Mouse (Mus musculus): ENCODE measurements around the gene Pde11a. TPM values are rescaled to one million over a fixed set of nuclear protein-coding genes. Genes with fewer than 3 reads are reported as not detected.

Pde11a gene
- polyA plus RNA-seq, 1 experiment from 2014 or later = 0.24 TPM

- no peaks in the 10 kb centered on the region for H3K27me3 ChIP-seq
- H3K27ac ChIP-seq = no peak overlapping the region
- H3K9me3 ChIP-seq = no peaks in the 10 kb centered on the region
- no peak for ATAC-seq (ENCODE audit: insufficient number of reproducible peaks, insufficient read depth, low FRiP score, low TSS enrichment)
- H3K4me1 ChIP-seq = no peaks in the 10 kb centered on the region
- 63% methylated on average over 12 of the region's 12 CpGs for WGBS
- no peak overlapping the region for H3K9ac ChIP-seq
- H3K36me3 ChIP-seq = no peaks in the 10 kb centered on the region
- no peak overlapping the region for H3K4me3 ChIP-seq
- H3K4me2 ChIP-seq (replicated peaks) = no peak overlapping the region
Observed at GRCm38 (mm10) chr2:76129933-76130627, 208.5 kb downstream of the Pde11a start.

GRCm38 (mm10) chr2:76129058-76129437 lies 209.5 kb downstream of the Pde11a start:
- H3K4me1 ChIP-seq = no peaks in the 10 kb centered on the region
- WGBS = 53% methylated on average over 8 of the region's 8 CpGs
- ATAC-seq (ENCODE audit: insufficient number of reproducible peaks, insufficient read depth, low FRiP score, low TSS enrichment) = no peak

GRCm38 (mm10) chr2:76128105-76129057 lies 210.2 kb downstream of the Pde11a start:
- no peak overlapping the region for H3K27ac ChIP-seq
- H3K9ac ChIP-seq = no peak overlapping the region
- no peaks in the 10 kb centered on the region for H3K36me3 ChIP-seq
- no peak overlapping the region for H3K4me2 ChIP-seq (replicated peaks)
- H3K27me3 ChIP-seq = no peaks in the 10 kb centered on the region
- H3K4me1 ChIP-seq = no peaks in the 10 kb centered on the region
- ATAC-seq (ENCODE audit: insufficient number of reproducible peaks, insufficient read depth, low FRiP score, low TSS enrichment) = no peak
- H3K4me3 ChIP-seq = no peak overlapping the region
- WGBS = 59% methylated on average over 9 of the region's 9 CpGs
- no peaks in the 10 kb centered on the region for H3K9me3 ChIP-seq

More at GRCm38 (mm10) chr2:76129058-76129437, 209.5 kb downstream of the Pde11a start:
- H3K9me3 ChIP-seq = no peaks in the 10 kb centered on the region
- H3K4me3 ChIP-seq = no peak overlapping the region
- no peak overlapping the region for H3K9ac ChIP-seq
- no peaks in the 10 kb centered on the region for H3K27me3 ChIP-seq
- no peak overlapping the region for H3K27ac ChIP-seq
- no peak overlapping the region for H3K4me2 ChIP-seq (replicated peaks)
- H3K36me3 ChIP-seq = no peaks in the 10 kb centered on the region

GRCm38 (mm10) chr2:76126651-76127050 lies 211.9 kb downstream of the Pde11a start:
- WGBS = 86% methylated on average over 6 of the region's 6 CpGs
- H3K9me3 ChIP-seq = no peaks in the 10 kb centered on the region
- no peaks in the 10 kb centered on the region for H3K4me1 ChIP-seq
- ATAC-seq (ENCODE audit: insufficient number of reproducible peaks, insufficient read depth, low FRiP score, low TSS enrichment) = no peak
- H3K9ac ChIP-seq = no peak overlapping the region
- H3K27ac ChIP-seq = no peak overlapping the region
- no peak overlapping the region for H3K4me2 ChIP-seq (replicated peaks)
- H3K4me3 ChIP-seq = no peak overlapping the region
- H3K27me3 ChIP-seq = no peaks in the 10 kb centered on the region
- no peaks in the 10 kb centered on the region for H3K36me3 ChIP-seq

- Histone ChIP-seq H3K4me3 (no peak overlapping the region), H3K27me3 (no peaks in the 10 kb centered on the region), H3K4me1 (no peaks in the 10 kb centered on the region), H3K9me3 (no peaks in the 10 kb centered on the region), H3K36me3 (no peaks in the 10 kb centered on the region), H3K27ac (no peak overlapping the region), H3K4me2 (replicated peaks) (no peak overlapping the region), H3K9ac (no peak overlapping the region)
- 76% methylated on average over 6 of the region's 6 CpGs for WGBS
- no peak for ATAC-seq (ENCODE audit: insufficient number of reproducible peaks, insufficient read depth, low FRiP score, low TSS enrichment)
Observed at GRCm38 (mm10) chr2:76124821-76125220, 213.8 kb downstream of the Pde11a start.

- Histone ChIP-seq H3K27ac (no peak overlapping the region), H3K4me1 (no peaks in the 10 kb centered on the region), H3K4me3 (no peak overlapping the region), H3K36me3 (no peaks in the 10 kb centered on the region), H3K9ac (no peak overlapping the region), H3K27me3 (no peaks in the 10 kb centered on the region), H3K4me2 (replicated peaks) (no peak overlapping the region), H3K9me3 (no peaks in the 10 kb centered on the region)
- WGBS = 86% methylated on average over 6 of the region's 6 CpGs
- ATAC-seq (ENCODE audit: insufficient number of reproducible peaks, insufficient read depth, low FRiP score, low TSS enrichment) = no peak
Observed at GRCm38 (mm10) chr2:76122167-76122566, 216.4 kb downstream of the Pde11a start.

- Histone ChIP-seq H3K9me3 (no peaks in the 10 kb centered on the region), H3K9ac (no peak overlapping the region), H3K4me3 (no peak overlapping the region), H3K27me3 (no peaks in the 10 kb centered on the region), H3K27ac (no peak overlapping the region), H3K4me1 (no peaks in the 10 kb centered on the region), H3K4me2 (replicated peaks) (no peak overlapping the region), H3K36me3 (no peaks in the 10 kb centered on the region)
- ATAC-seq (ENCODE audit: insufficient number of reproducible peaks, insufficient read depth, low FRiP score, low TSS enrichment) = no peak
- whole genome bisulfite sequencing = 63% methylated on average over 2 of the region's 2 CpGs
Observed at GRCm38 (mm10) chr2:76119848-76120247, 218.7 kb downstream of the Pde11a start.

GRCm38 (mm10) chr2:76118491-76118890 lies 220.1 kb downstream of the Pde11a start:
- Histone ChIP-seq H3K36me3 (no peaks in the 10 kb centered on the region), H3K4me2 (replicated peaks) (no peak overlapping the region)
- WGBS = 65% methylated on average over 5 of the region's 5 CpGs

GRCm38 (mm10) chr2:76117219-76117618 lies 221.4 kb downstream of the Pde11a start:
- no peak overlapping the region for H3K4me3 ChIP-seq
- no peaks in the 10 kb centered on the region for H3K27me3 ChIP-seq
- no peaks in the 10 kb centered on the region for H3K36me3 ChIP-seq
- 69% methylated on average over 1 of the region's 1 CpGs for WGBS
- no peak overlapping the region for H3K9ac ChIP-seq
- H3K4me2 ChIP-seq (replicated peaks) = no peak overlapping the region
- ATAC-seq (ENCODE audit: insufficient number of reproducible peaks, insufficient read depth, low FRiP score, low TSS enrichment) = no peak
- H3K9me3 ChIP-seq = no peaks in the 10 kb centered on the region
- H3K4me1 ChIP-seq = peaks cover 2% of the 10 kb centered on the region; the same call in 1 of the 2 replicates
- H3K27ac ChIP-seq = no peak overlapping the region

More at GRCm38 (mm10) chr2:76118491-76118890, 220.1 kb downstream of the Pde11a start:
- Histone ChIP-seq H3K4me3 (no peak overlapping the region), H3K27me3 (no peaks in the 10 kb centered on the region), H3K4me1 (peaks cover 2% of the 10 kb centered on the region; the same call in 1 of the 2 replicates), H3K27ac (no peak overlapping the region), H3K9me3 (no peaks in the 10 kb centered on the region), H3K9ac (no peak overlapping the region)
- no peak for ATAC-seq (ENCODE audit: insufficient number of reproducible peaks, insufficient read depth, low FRiP score, low TSS enrichment)

GRCm38 (mm10) chr2:76115696-76116095 lies 222.9 kb downstream of the Pde11a start:
- Histone ChIP-seq H3K36me3 (no peaks in the 10 kb centered on the region), H3K9ac (no peak overlapping the region), H3K27me3 (no peaks in the 10 kb centered on the region), H3K4me2 (replicated peaks) (no peak overlapping the region), H3K27ac (no peak overlapping the region), H3K4me1 (peaks cover 2% of the 10 kb centered on the region; the same call in 1 of the 2 replicates), H3K9me3 (no peaks in the 10 kb centered on the region), H3K4me3 (no peak overlapping the region)
- WGBS = 18% methylated on average over 1 of the region's 1 CpGs
- no peak for ATAC-seq (ENCODE audit: insufficient number of reproducible peaks, insufficient read depth, low FRiP score, low TSS enrichment)

GRCm38 (mm10) chr2:76114734-76115133 lies 223.8 kb downstream of the Pde11a start:
- no peak overlapping the region for H3K4me3 ChIP-seq
- no peaks in the 10 kb centered on the region for H3K36me3 ChIP-seq
- H3K4me1 ChIP-seq = peaks cover 2% of the 10 kb centered on the region; the same call in 1 of the 2 replicates
- no peak overlapping the region for H3K27ac ChIP-seq
- WGBS = 17% methylated on average over 6 of the region's 6 CpGs
- no peak for ATAC-seq (ENCODE audit: insufficient number of reproducible peaks, insufficient read depth, low FRiP score, low TSS enrichment)
- H3K9me3 ChIP-seq = no peaks in the 10 kb centered on the region
- no peak overlapping the region for H3K9ac ChIP-seq
- no peak overlapping the region for H3K4me2 ChIP-seq (replicated peaks)
- no peaks in the 10 kb centered on the region for H3K27me3 ChIP-seq

- Histone ChIP-seq H3K4me3 (no peak overlapping the region), H3K9ac (no peak overlapping the region), H3K4me1 (peaks cover 2% of the 10 kb centered on the region; the same call in 1 of the 2 replicates), H3K27ac (no peak overlapping the region), H3K9me3 (no peaks in the 10 kb centered on the region), H3K27me3 (no peaks in the 10 kb centered on the region), H3K4me2 (replicated peaks) (no peak overlapping the region), H3K36me3 (no peaks in the 10 kb centered on the region)
- WGBS = 51% methylated on average over 8 of the region's 8 CpGs
- ATAC-seq (ENCODE audit: insufficient number of reproducible peaks, insufficient read depth, low FRiP score, low TSS enrichment) = no peak
Observed at GRCm38 (mm10) chr2:76109653-76110052, 228.9 kb downstream of the Pde11a start.
